26 mouse cellular contexts compared by ENCODE assay signal in the genomic region with DNA sequence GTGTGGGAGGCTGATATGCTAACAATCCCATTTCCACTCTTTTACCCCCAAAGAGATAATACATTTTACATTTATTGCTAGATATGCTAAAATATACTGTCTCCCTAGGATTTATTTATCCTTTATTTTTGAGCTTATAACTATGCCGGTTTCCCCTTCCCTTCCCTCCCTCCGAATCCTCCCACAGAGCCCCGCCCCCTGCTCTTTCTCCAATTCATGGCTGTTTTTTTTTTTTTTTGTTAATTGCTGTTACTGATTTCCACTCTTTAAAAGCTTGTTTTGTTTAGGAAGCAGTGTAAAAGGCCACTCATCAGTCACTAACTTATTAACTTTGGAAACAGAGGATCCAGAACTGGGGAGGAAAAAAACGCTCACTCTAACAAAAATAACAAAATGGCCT. TPM values are rescaled to one million over a fixed set of nuclear protein-coding genes. Genes with fewer than 3 reads are reported as not detected.
"Had no signal": no experiment of that assay in that cellular context is flagged by ENCODE, and none has a peak within 500 bp of the region (broad histone marks: within the 10 kb centered on the region; RNA-seq: fewer than 3 reads in every experiment).

No protein-coding gene starts in this region.

- H3K4me2 ChIP-seq: forebrain, embryonic 15.5 days; heart, embryonic 11.5 days; heart, embryonic 13.5 days; heart, embryonic 15.5 days; hindbrain, embryonic 13.5 days; hindbrain, embryonic 15.5 days; limb, embryonic 13.5 days; limb, embryonic 15.5 days; liver, embryonic 12.5 days had no signal

- H3K36me3 ChIP-seq: forebrain, embryonic 15.5 days; heart, embryonic 13.5 days; heart, embryonic 15.5 days; hindbrain, embryonic 13.5 days; hindbrain, embryonic 15.5 days; limb, embryonic 13.5 days; limb, embryonic 15.5 days; liver, embryonic 12.5 days had no signal

- H3K4me1 ChIP-seq: forebrain, embryonic 15.5 days; heart, embryonic 13.5 days; heart, embryonic 15.5 days; hindbrain, embryonic 13.5 days; hindbrain, embryonic 15.5 days; limb, embryonic 13.5 days; limb, embryonic 15.5 days; liver, embryonic 12.5 days had no signal

- H3K9me3 ChIP-seq: forebrain, embryonic 15.5 days; heart, embryonic 13.5 days; heart, embryonic 15.5 days; hindbrain, embryonic 13.5 days; hindbrain, embryonic 15.5 days; limb, embryonic 13.5 days; limb, embryonic 15.5 days; liver, embryonic 12.5 days had no signal

- H3K4me3 ChIP-seq: forebrain, embryonic 15.5 days; heart, adult 2 months; heart, embryonic 13.5 days; heart, embryonic 15.5 days; hindbrain, embryonic 13.5 days; hindbrain, embryonic 15.5 days; layer of hippocampus, adult 2 months; left cerebral cortex, adult 2 months; limb, embryonic 13.5 days; limb, embryonic 15.5 days; liver, embryonic 12.5 days had no signal

- ATAC-seq: forebrain, embryonic 15.5 days; forebrain, postnatal 0 days; hindbrain, postnatal 0 days; intestine, embryonic 16.5 days; liver, embryonic 12.5 days had no signal

- H3K9ac ChIP-seq: forebrain, embryonic 15.5 days; forebrain, postnatal 0 days; heart, embryonic 13.5 days; heart, embryonic 15.5 days; hindbrain, embryonic 13.5 days; hindbrain, embryonic 15.5 days; limb, embryonic 13.5 days; limb, embryonic 15.5 days; liver, embryonic 12.5 days; liver, embryonic 14.5 days had no signal

- H3K27ac ChIP-seq: forebrain, embryonic 15.5 days; heart, adult 2 months; heart, embryonic 13.5 days; heart, embryonic 15.5 days; hindbrain, embryonic 13.5 days; hindbrain, embryonic 15.5 days; hindbrain, postnatal 0 days; layer of hippocampus, adult 2 months; left cerebral cortex, adult 2 months; limb, embryonic 13.5 days; limb, embryonic 15.5 days; liver, embryonic 12.5 days; liver, embryonic 14.5 days had no signal

- H3K27me3 ChIP-seq: forebrain, embryonic 15.5 days; hindbrain, embryonic 13.5 days; hindbrain, embryonic 15.5 days; limb, embryonic 13.5 days; limb, embryonic 15.5 days had no signal

- DNase-seq: forebrain, postnatal 0 days; gastrocnemius, postnatal 14 days; gastrocnemius, postnatal 36 days; heart, adult 11 months; heart, adult 2 months; heart, postnatal 14 days; heart, postnatal 36 days had no signal

RNA-seq across cellular contexts. Expression of a gene that starts 34.6 kb away (rescaled TPM):
- polyA plus RNA-seq: heart, embryonic 11.5 days; heart, embryonic 13.5 days; heart, embryonic 15.5 days; heart, postnatal 0 days; intestine, embryonic 14.5 days; limb, embryonic 11.5 days; limb, embryonic 13.5 days; limb, embryonic 15.5 days; liver, adult 2 months; liver, embryonic 12.5 days; liver, embryonic 14.5 days; liver, embryonic 16.5 days had no signal

RNA-seq across cellular contexts. Expression of a gene that starts 45.5 kb away (rescaled TPM):
- polyA plus RNA-seq: heart, postnatal 0 days; liver, adult 2 months; liver, embryonic 12.5 days; liver, embryonic 16.5 days had no signal
